Mouse (Mus musculus): ENCODE results near the gene Slc9a5.

- TF ChIP-seq CTCF (IDR thresholded peaks at IDR 0.05; ENCODE audit: borderline replicate concordance, insufficient read depth, low read depth, low read length) (no peak), POLR2A (IDR thresholded peaks at IDR 0.05; ENCODE audit: borderline replicate concordance, insufficient read depth, low read length) (no peak)
Measured at GRCm38 (mm10) chr8:105311718-105312117, 36.9 kb upstream of the Slc9a5 start.
